Mouse (Mus musculus): ENCODE measurements at regions not wholly inside any gene's neighbourhood (a gene's known extent, or its start where the extent isn't known, plus 50 kb on each side); places are given as distances from the start of the nearest gene placed in this dataset.

GRCm38 (mm10) chr4:12629375-12629821 lies 457.6 kb upstream of the Fam92a start:
- Histone ChIP-seq H3K4me1 (ENCODE audit: insufficient read depth, low read length) (no peaks in the 10 kb centered on the region), H3K27me3 (ENCODE audit: insufficient read depth, low read length) (no peaks in the 10 kb centered on the region), H3K9me3 (ENCODE audit: low read length) (no peaks in the 10 kb centered on the region), H3K27ac (no peak overlapping the region), H3K36me3 (ENCODE audit: insufficient read depth, low read length) (no peaks in the 10 kb centered on the region), H3K4me3 (ENCODE audit: low read length) (no peak overlapping the region), H3K4me2 (ENCODE audit: low read depth, low read length) (no peak overlapping the region), H3K9ac (replicated peaks; ENCODE audit: low read length) (no peak overlapping the region)
- DNase-seq (ENCODE audit: low spot score): peak; percentile 55
- peak; percentile 84 for ATAC-seq
- WGBS: 16% methylated on average over 2 of the region's 2 CpGs
- TF ChIP-seq CTCF (IDR thresholded peaks at IDR 0.05; ENCODE audit: low read depth): no peak

GRCm38 (mm10) chr4:12628702-12629374 lies 457.0 kb upstream of the Fam92a start:
- H3K27ac ChIP-seq: no peak overlapping the region
- WGBS: 28% methylated on average over 5 of the region's 5 CpGs

GRCm38 (mm10) chr4:12627158-12627871 lies 455.5 kb upstream of the Fam92a start:
- Histone ChIP-seq H3K4me3 (ENCODE audit: low read length) (no peak overlapping the region), H3K4me2 (ENCODE audit: low read depth, low read length) (no peak overlapping the region), H3K9me3 (ENCODE audit: low read length) (no peaks in the 10 kb centered on the region), H3K27ac (no peak overlapping the region), H3K27me3 (ENCODE audit: insufficient read depth, low read length) (no peaks in the 10 kb centered on the region), H3K36me3 (ENCODE audit: insufficient read depth, low read length) (no peaks in the 10 kb centered on the region), H3K4me1 (ENCODE audit: insufficient read depth, low read length) (no peaks in the 10 kb centered on the region), H3K9ac (replicated peaks; ENCODE audit: low read length) (no peak overlapping the region)
- no peak for TF ChIP-seq CTCF (IDR thresholded peaks at IDR 0.05; ENCODE audit: low read depth)
- DNase-seq (ENCODE audit: low spot score): no peak
- no peak for ATAC-seq
- 87% methylated on average over 5 of the region's 5 CpGs for WGBS

More at GRCm38 (mm10) chr4:12628702-12629374, 457.0 kb upstream of the Fam92a start:
- Histone ChIP-seq H3K4me3 (ENCODE audit: low read length) (no peak overlapping the region), H3K9me3 (ENCODE audit: low read length) (no peaks in the 10 kb centered on the region), H3K36me3 (ENCODE audit: insufficient read depth, low read length) (no peaks in the 10 kb centered on the region), H3K27me3 (ENCODE audit: insufficient read depth, low read length) (no peaks in the 10 kb centered on the region), H3K4me2 (ENCODE audit: low read depth, low read length) (no peak overlapping the region), H3K9ac (replicated peaks; ENCODE audit: low read length) (no peak overlapping the region), H3K4me1 (ENCODE audit: insufficient read depth, low read length) (no peaks in the 10 kb centered on the region)
- ATAC-seq: no peak
- no peak for DNase-seq (ENCODE audit: low spot score)
- no peak for TF ChIP-seq CTCF (IDR thresholded peaks at IDR 0.05; ENCODE audit: low read depth)

- H3K27ac ChIP-seq: no peak overlapping the region
- no peak overlapping the region for H3K9ac ChIP-seq (replicated peaks; ENCODE audit: low read length)
- H3K9me3 ChIP-seq (ENCODE audit: low read length): no peaks in the 10 kb centered on the region
- H3K4me2 ChIP-seq (ENCODE audit: low read depth, low read length): no peak overlapping the region
- DNase-seq (ENCODE audit: low spot score) (no peak), ATAC-seq (peak; percentile 27; the same call in 1 of the 2 replicates)
- H3K27me3 ChIP-seq (ENCODE audit: insufficient read depth, low read length): no peaks in the 10 kb centered on the region
- H3K4me1 ChIP-seq (ENCODE audit: insufficient read depth, low read length): no peaks in the 10 kb centered on the region
- 35% methylated on average over 4 of the region's 4 CpGs for WGBS
- no peaks in the 10 kb centered on the region for H3K36me3 ChIP-seq (ENCODE audit: insufficient read depth, low read length)
- H3K4me3 ChIP-seq (ENCODE audit: low read length): no peak overlapping the region
- no peak for TF ChIP-seq CTCF (IDR thresholded peaks at IDR 0.05; ENCODE audit: low read depth)
Measured at GRCm38 (mm10) chr4:12620756-12621270, 449.0 kb upstream of the Fam92a start.

GRCm38 (mm10) chr4:12620059-12620755 lies 448.4 kb upstream of the Fam92a start:
- Histone ChIP-seq H3K9me3 (ENCODE audit: low read length) (no peaks in the 10 kb centered on the region), H3K4me3 (ENCODE audit: low read length) (no peak overlapping the region), H3K9ac (replicated peaks; ENCODE audit: low read length) (no peak overlapping the region), H3K27me3 (ENCODE audit: insufficient read depth, low read length) (no peaks in the 10 kb centered on the region), H3K4me2 (ENCODE audit: low read depth, low read length) (no peak overlapping the region), H3K4me1 (ENCODE audit: insufficient read depth, low read length) (no peaks in the 10 kb centered on the region), H3K36me3 (ENCODE audit: insufficient read depth, low read length) (no peaks in the 10 kb centered on the region), H3K27ac (no peak overlapping the region)
- WGBS: 24% methylated on average over 4 of the region's 4 CpGs
- DNase-seq (ENCODE audit: low spot score) (no peak), ATAC-seq (0 out of 2 replicates have a peak, but pooled peaks have one; percentile 32)
- no peak for TF ChIP-seq CTCF (IDR thresholded peaks at IDR 0.05; ENCODE audit: low read depth)

- no peaks in the 10 kb centered on the region for H3K36me3 ChIP-seq (ENCODE audit: insufficient read depth, low read length)
- H3K27me3 ChIP-seq (ENCODE audit: insufficient read depth, low read length): no peaks in the 10 kb centered on the region
- ATAC-seq: no peak
- no peaks in the 10 kb centered on the region for H3K4me1 ChIP-seq (ENCODE audit: insufficient read depth, low read length)
- DNase-seq (ENCODE audit: low spot score): no peak
- H3K9me3 ChIP-seq (ENCODE audit: low read length): no peaks in the 10 kb centered on the region
- no peak overlapping the region for H3K4me3 ChIP-seq (ENCODE audit: low read length)
- H3K27ac ChIP-seq: no peak overlapping the region
- WGBS: 90% methylated on average over 5 of the region's 5 CpGs
- H3K9ac ChIP-seq (replicated peaks; ENCODE audit: low read length): no peak overlapping the region
- no peak overlapping the region for H3K4me2 ChIP-seq (ENCODE audit: low read depth, low read length)
- no peak for TF ChIP-seq CTCF (IDR thresholded peaks at IDR 0.05; ENCODE audit: low read depth)
Measured at GRCm38 (mm10) chr4:12616665-12617064, 444.9 kb upstream of the Fam92a start.
